Mouse (Mus musculus): ENCODE measurements around the gene 4833439L19Rik. TPM values are rescaled to one million over a fixed set of nuclear protein-coding genes. Genes with fewer than 3 reads are reported as not detected.
A peak's percentile ranks its signal among the peaks of the same experiment; 100 is the strongest.

Gene 4833439L19Rik
- polyA plus RNA-seq, 1 experiment: 701 TPM

DNA sequence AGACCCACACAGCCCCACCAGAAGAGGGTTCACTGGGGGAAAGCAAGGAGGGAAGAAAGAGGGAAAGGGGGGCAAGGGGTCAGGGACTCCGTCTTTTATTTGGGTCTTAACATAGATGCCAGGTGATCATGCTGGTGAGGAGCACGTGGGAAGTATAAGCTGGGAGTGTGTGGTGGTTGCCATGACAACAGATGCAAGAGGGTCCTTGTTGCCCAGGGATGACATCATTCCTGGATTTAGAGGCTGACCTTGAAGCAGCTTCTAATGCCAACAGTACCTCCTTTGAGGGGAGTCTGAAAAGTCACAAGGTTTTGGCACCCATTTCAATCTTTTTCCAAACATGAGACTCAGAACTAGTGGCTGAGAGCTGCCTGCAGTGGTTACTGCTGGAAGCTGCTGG, 6.4 kb upstream of the 4833439L19Rik start:
- Histone ChIP-seq H3K27me3 (replicated peaks; ENCODE audit: control insufficient read depth, insufficient read depth, low read length) (no peaks in the 10 kb centered on the region), H3K27ac (ENCODE audit: insufficient read depth, low read depth, low read length) (no peak overlapping the region), H3K4me1 (ENCODE audit: control insufficient read depth, insufficient read depth, low read length) (peaks cover 16% of the 10 kb centered on the region), H3K4me3 (ENCODE audit: insufficient read depth, low read depth, low read length) (no peak overlapping the region), H3K36me3 (ENCODE audit: control insufficient read depth, insufficient read depth, low read length) (no peaks in the 10 kb centered on the region)
- no peak for DNase-seq
- 62% methylated on average over 2 of the region's 2 CpGs for WGBS
- TF ChIP-seq POLR2A (IDR thresholded peaks at IDR 0.05; ENCODE audit: low read depth, low read length) (no peak), CTCF (conservative IDR thresholded peaks at IDR 0.05; ENCODE audit: insufficient read depth, insufficient read length, low read depth, low read length) (no peak)

GRCm38 (mm10) chr13:54570736-54571135, 5.5 kb upstream of the 4833439L19Rik start:
- Histone ChIP-seq H3K27ac (ENCODE audit: insufficient read depth, low read depth, low read length) (no peak overlapping the region), H3K27me3 (replicated peaks; ENCODE audit: control insufficient read depth, insufficient read depth, low read length) (no peaks in the 10 kb centered on the region), H3K36me3 (ENCODE audit: control insufficient read depth, insufficient read depth, low read length) (no peaks in the 10 kb centered on the region), H3K4me1 (ENCODE audit: control insufficient read depth, insufficient read depth, low read length) (peaks cover 17% of the 10 kb centered on the region), H3K4me3 (ENCODE audit: insufficient read depth, low read depth, low read length) (no peak overlapping the region)
- TF ChIP-seq CTCF (conservative IDR thresholded peaks at IDR 0.05; ENCODE audit: insufficient read depth, insufficient read length, low read depth, low read length) (no peak), POLR2A (IDR thresholded peaks at IDR 0.05; ENCODE audit: low read depth, low read length) (no peak)
- 80% methylated on average over 4 of the region's 4 CpGs for WGBS
- no peak for DNase-seq

- Histone ChIP-seq H3K4me1 (ENCODE audit: control insufficient read depth, insufficient read depth, low read length) (peaks cover 10% of the 10 kb centered on the region), H3K27me3 (replicated peaks; ENCODE audit: control insufficient read depth, insufficient read depth, low read length) (no peaks in the 10 kb centered on the region), H3K36me3 (ENCODE audit: control insufficient read depth, insufficient read depth, low read length) (no peaks in the 10 kb centered on the region), H3K4me3 (ENCODE audit: insufficient read depth, low read depth, low read length) (no peak overlapping the region), H3K27ac (ENCODE audit: insufficient read depth, low read depth, low read length) (no peak overlapping the region)
- WGBS: 74% methylated on average over 1 of the region's 1 CpGs
- no peak for DNase-seq
- TF ChIP-seq CTCF (conservative IDR thresholded peaks at IDR 0.05; ENCODE audit: insufficient read depth, insufficient read length, low read depth, low read length): no peak
- TF ChIP-seq POLR2A (IDR thresholded peaks at IDR 0.05; ENCODE audit: low read depth, low read length): no peak
Observed at GRCm38 (mm10) chr13:54569282-54569681, 4.0 kb upstream of the 4833439L19Rik start.

DNA sequence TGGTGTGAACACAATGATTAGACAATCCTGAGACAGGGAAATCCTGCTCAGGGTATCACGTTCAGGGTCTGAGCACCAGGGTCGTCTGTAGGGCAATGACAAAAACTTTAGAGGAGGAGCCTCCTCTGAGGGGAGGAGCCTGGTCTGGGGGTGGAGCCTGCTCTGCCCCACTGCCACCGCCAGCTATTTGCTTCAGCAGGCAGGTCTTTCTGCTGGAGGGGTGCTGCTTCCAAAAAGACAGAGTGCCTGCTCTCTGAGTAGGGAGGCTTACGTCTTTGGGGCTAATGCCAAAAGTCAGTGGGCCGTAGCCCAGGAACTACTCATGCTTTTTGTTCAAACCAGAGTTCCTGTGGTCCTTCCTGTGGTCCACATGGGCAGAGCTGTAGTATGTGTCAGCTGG, 3.1 kb upstream of the 4833439L19Rik start:
- DNase-seq: peak; percentile 69
- Histone ChIP-seq H3K27me3 (replicated peaks; ENCODE audit: control insufficient read depth, insufficient read depth, low read length) (no peaks in the 10 kb centered on the region), H3K4me3 (ENCODE audit: insufficient read depth, low read depth, low read length) (no peak overlapping the region), H3K36me3 (ENCODE audit: control insufficient read depth, insufficient read depth, low read length) (peaks cover 2% of the 10 kb centered on the region; the same call in 1 of the 2 replicates), H3K27ac (ENCODE audit: insufficient read depth, low read depth, low read length) (0 out of 2 replicates have a peak overlapping the region, but pooled peaks have one; percentile 61), H3K4me1 (ENCODE audit: control insufficient read depth, insufficient read depth, low read length) (peaks cover 13% of the 10 kb centered on the region)
- 29% methylated on average over 5 of the region's 5 CpGs for WGBS
- no peak for TF ChIP-seq POLR2A (IDR thresholded peaks at IDR 0.05; ENCODE audit: low read depth, low read length)
- TF ChIP-seq CTCF (conservative IDR thresholded peaks at IDR 0.05; ENCODE audit: insufficient read depth, insufficient read length, low read depth, low read length): no peak

DNA sequence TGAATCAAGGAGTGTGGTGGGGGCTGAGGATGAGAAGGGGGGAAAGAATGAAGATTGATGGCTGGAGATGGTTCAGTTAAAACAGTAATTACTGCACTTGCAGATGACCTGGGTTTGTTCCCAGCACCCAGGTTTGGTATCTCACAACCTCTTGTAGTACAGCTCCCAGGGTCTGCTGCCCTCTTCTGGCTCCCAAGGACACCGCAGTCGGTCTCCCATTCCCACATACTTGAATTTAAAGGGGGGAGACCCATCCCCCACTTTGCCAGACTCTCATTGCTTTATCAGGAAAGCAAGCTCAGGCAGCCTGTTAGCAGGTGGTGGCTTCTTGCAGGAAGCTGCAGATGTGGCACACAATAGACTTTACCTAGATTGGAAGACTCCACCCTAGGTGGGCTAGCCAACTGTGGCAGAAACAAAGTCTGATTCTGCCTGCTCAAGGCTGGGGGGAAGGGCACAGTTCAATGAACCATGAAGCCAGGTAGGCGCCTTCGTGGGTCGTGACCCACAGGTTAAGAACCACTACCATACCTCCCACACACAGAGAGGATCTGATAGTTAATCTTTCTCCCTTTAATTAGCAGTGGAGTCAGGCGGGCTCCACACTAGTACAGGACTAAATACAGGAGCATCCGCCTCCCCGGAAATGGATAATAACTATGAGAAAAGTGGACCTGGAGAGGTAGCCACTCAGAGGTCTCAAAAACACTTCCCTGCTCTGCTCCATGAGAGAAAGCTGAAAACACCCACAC, 535 bp upstream of the 4833439L19Rik start:
- H3K4me1 ChIP-seq (ENCODE audit: control insufficient read depth, insufficient read depth, low read length): peaks cover 24% of the 10 kb centered on the region
- 28% methylated on average over 8 of the region's 8 CpGs for WGBS
- peak overlapping the region; percentile 74 for H3K27ac ChIP-seq (ENCODE audit: insufficient read depth, low read depth, low read length)
- H3K27me3 ChIP-seq (replicated peaks; ENCODE audit: control insufficient read depth, insufficient read depth, low read length): no peaks in the 10 kb centered on the region
- TF ChIP-seq CTCF (conservative IDR thresholded peaks at IDR 0.05; ENCODE audit: insufficient read depth, insufficient read length, low read depth, low read length) (peak; percentile 47), POLR2A (IDR thresholded peaks at IDR 0.05; ENCODE audit: low read depth, low read length) (no peak)
- H3K36me3 ChIP-seq (ENCODE audit: control insufficient read depth, insufficient read depth, low read length): peaks cover 4% of the 10 kb centered on the region; the same call in 1 of the 2 replicates
- peak; percentile 91 for DNase-seq
- H3K4me3 ChIP-seq (ENCODE audit: insufficient read depth, low read depth, low read length): peak overlapping the region; percentile 82

DNA sequence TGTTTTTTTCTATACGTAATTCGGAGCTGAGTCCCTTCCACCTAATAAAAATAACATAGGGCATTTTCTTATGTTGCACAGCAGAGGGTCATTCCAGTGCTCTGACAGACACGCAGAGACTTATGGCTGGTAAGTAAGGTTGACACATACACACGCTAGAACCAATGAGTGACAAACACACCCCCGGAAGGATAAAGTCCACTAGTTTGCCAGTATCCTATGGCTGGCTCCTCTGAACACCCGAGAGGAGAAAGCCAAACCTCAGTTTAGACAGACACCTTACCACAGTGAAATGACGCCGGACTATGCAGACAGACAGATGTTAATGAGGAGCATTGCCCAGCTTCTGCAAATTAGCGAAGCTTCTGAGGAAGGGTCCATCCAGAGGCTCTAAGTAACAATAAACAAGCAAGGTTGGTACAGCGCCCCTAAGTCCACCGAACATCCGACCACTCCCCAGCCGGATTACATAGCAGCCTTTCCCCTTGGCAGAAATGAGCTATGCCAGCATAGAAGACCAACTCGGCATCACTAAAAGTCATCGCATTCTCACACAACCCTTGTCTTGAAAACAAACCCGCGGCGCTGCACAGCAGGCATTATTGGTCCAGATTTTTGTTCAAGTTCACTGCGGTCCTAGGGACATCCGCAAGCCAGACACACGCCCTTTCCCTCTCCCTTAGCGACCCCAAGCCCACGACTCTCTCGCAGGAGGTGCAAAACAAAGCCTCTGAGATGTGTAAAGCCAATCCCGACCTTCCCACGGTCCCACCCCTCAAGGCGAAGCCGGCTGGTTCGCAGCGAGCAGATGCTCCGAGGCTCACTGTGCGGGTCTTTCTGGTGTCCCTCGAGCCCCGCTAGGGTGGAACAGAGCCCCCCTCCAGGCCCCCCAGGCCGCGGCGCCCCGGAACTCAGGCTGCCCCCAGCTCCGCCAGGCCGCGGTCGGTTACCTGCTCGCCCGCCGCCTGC, 719 bp downstream of the 4833439L19Rik start:
- peak overlapping the region; percentile 99 for H3K27ac ChIP-seq (ENCODE audit: insufficient read depth, low read depth, low read length)
- peaks cover 9% of the 10 kb centered on the region; the same call in 1 of the 2 replicates for H3K36me3 ChIP-seq (ENCODE audit: control insufficient read depth, insufficient read depth, low read length)
- peak; percentile 52 for DNase-seq
- peaks cover 35% of the 10 kb centered on the region for H3K4me1 ChIP-seq (ENCODE audit: control insufficient read depth, insufficient read depth, low read length)
- H3K27me3 ChIP-seq (replicated peaks; ENCODE audit: control insufficient read depth, insufficient read depth, low read length): no peaks in the 10 kb centered on the region
- H3K4me3 ChIP-seq (ENCODE audit: insufficient read depth, low read depth, low read length): peak overlapping the region; percentile 82
- TF ChIP-seq CTCF (conservative IDR thresholded peaks at IDR 0.05; ENCODE audit: insufficient read depth, insufficient read length, low read depth, low read length) (no peak), POLR2A (IDR thresholded peaks at IDR 0.05; ENCODE audit: low read depth, low read length) (no peak)
- 4% methylated on average over 45 of the region's 45 CpGs for WGBS
